Mouse (Mus musculus): ENCODE results near the gene Arl6. TPM values are rescaled to one million over a fixed set of nuclear protein-coding genes. Genes with fewer than 3 reads are reported as not detected.

Arl6 gene
- polyA plus RNA-seq, 1 experiment = 0.93 TPM

DNA sequence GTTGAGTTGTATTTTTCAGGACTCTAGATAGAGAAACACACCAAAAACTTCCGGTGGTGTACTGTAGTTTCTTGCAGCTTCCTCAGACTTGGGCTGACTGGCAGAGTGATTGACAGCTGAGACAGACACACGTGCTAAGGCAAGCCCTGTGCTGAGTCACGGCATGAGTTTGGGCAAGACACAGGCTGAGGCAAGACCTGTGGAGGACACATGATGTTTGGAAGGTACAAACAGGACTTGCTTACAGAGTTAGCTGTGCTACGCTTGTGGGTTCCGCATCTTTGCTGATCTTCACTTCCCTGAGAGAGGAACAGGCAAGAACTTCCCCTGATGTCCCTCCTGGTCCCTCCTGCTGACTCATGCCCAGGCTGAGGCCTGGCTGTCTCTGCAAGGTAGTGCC is 55.7 kb downstream of the Arl6 start:
- H3K36me3 ChIP-seq (ENCODE audit: control insufficient read depth, insufficient read depth, low read length) = no peaks in the 10 kb centered on the region
- H3K4me3 ChIP-seq (ENCODE audit: control insufficient read depth, insufficient read depth, low read length) = no peak overlapping the region
- no peak for DNase-seq
- no peaks in the 10 kb centered on the region for H3K27me3 ChIP-seq (ENCODE audit: control insufficient read depth, insufficient read depth, low read length)
- TF ChIP-seq CTCF (IDR thresholded peaks at IDR 0.05; ENCODE audit: borderline replicate concordance, control insufficient read depth, extremely low read depth, insufficient read depth, low read length, poor library complexity) = no peak
- no peak for TF ChIP-seq POLR2A (IDR thresholded peaks at IDR 0.05; ENCODE audit: control insufficient read depth, extremely low read depth, insufficient read depth, low read length, poor library complexity)
- no peaks in the 10 kb centered on the region for H3K4me1 ChIP-seq (replicated peaks; ENCODE audit: control insufficient read depth, insufficient read depth, low read length)
- no peak overlapping the region for H3K27ac ChIP-seq (ENCODE audit: control insufficient read depth, insufficient read depth, low read length)
- 75% methylated on average over 5 of the region's 5 CpGs for WGBS

DNA sequence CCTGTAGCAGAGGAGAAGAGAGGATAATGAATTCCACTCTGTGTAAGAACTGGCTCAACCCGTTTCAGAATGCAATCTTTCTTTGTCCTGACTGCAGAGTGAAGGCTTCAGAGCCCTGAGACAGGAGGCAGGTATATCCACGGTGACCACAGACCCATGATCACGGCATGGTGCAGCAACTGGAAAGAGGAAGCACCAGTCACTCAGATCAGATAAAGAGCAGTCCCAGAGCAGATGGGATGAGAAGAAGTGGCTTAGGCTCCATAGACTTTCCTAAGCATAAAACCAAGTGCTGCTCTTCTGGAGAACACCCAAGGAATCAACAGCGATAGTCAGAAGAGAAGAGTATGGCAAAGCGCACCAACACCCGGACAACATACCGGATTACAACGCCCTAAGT is 60.0 kb downstream of the Arl6 start:
- no peak overlapping the region for H3K27ac ChIP-seq (ENCODE audit: control insufficient read depth, insufficient read depth, low read length)
- no peak for TF ChIP-seq CTCF (IDR thresholded peaks at IDR 0.05; ENCODE audit: borderline replicate concordance, control insufficient read depth, extremely low read depth, insufficient read depth, low read length, poor library complexity)
- no peak for TF ChIP-seq POLR2A (IDR thresholded peaks at IDR 0.05; ENCODE audit: control insufficient read depth, extremely low read depth, insufficient read depth, low read length, poor library complexity)
- WGBS = 62% methylated on average over 8 of the region's 8 CpGs

DNA sequence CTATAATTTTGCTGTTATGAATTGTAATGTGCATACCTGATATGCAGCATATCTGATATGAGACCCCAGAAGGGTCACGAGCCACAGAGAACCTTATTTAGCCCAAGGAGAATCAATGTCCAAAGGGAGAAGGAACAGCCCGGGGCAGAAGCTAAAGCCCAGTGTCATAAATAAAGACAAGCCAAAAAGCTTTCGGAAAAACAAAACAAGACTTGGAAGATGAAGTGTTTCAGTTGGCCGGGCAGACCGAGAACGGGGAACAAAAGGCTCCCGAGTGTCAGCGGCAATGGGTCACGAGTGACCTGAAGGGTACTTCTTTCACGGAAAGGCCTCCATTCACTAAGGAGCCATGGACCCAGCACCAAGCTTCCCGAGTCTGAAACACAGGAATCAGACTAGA is 65.2 kb downstream of the Arl6 start:
- 94% methylated on average over 11 of the region's 11 CpGs for WGBS
- H3K27ac ChIP-seq (ENCODE audit: control insufficient read depth, insufficient read depth, low read length) = no peak overlapping the region

More for the DNA sequence above, 60.0 kb downstream of the Arl6 start:
- no peaks in the 10 kb centered on the region for H3K4me1 ChIP-seq (replicated peaks; ENCODE audit: control insufficient read depth, insufficient read depth, low read length)
- H3K27me3 ChIP-seq (ENCODE audit: control insufficient read depth, insufficient read depth, low read length) = no peaks in the 10 kb centered on the region
- DNase-seq = no peak
- no peak overlapping the region for H3K4me3 ChIP-seq (ENCODE audit: control insufficient read depth, insufficient read depth, low read length)
- H3K36me3 ChIP-seq (ENCODE audit: control insufficient read depth, insufficient read depth, low read length) = no peaks in the 10 kb centered on the region

DNA sequence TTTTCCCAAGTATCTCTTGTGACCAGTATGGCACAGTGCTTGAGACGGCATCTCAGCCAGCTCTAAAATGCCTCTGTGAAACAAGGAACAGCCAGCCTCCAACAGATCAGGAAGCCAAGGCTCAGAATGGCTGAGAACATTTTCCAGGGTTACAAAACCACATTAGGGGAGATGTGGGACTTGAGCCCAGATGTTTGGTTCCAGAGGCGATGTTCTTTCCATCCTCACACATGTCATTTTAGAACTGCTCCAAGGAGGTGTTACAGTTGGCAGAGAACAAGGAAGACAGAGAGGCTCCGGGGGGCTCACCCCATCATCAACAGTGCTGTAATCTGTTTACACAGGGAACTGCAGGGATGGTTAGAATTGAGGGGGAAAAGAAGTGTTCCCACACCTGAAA is 66.5 kb downstream of the Arl6 start:
- Histone ChIP-seq H3K27ac (ENCODE audit: control insufficient read depth, insufficient read depth, low read length) (no peak overlapping the region), H3K4me1 (replicated peaks; ENCODE audit: control insufficient read depth, insufficient read depth, low read length) (no peaks in the 10 kb centered on the region), H3K4me3 (ENCODE audit: control insufficient read depth, insufficient read depth, low read length) (no peak overlapping the region), H3K27me3 (ENCODE audit: control insufficient read depth, insufficient read depth, low read length) (no peaks in the 10 kb centered on the region), H3K36me3 (ENCODE audit: control insufficient read depth, insufficient read depth, low read length) (no peaks in the 10 kb centered on the region)
- 93% methylated on average over 3 of the region's 3 CpGs for WGBS
- no peak for TF ChIP-seq CTCF (IDR thresholded peaks at IDR 0.05; ENCODE audit: borderline replicate concordance, control insufficient read depth, extremely low read depth, insufficient read depth, low read length, poor library complexity)
- no peak for TF ChIP-seq POLR2A (IDR thresholded peaks at IDR 0.05; ENCODE audit: control insufficient read depth, extremely low read depth, insufficient read depth, low read length, poor library complexity)
- DNase-seq = no peak

More for the DNA sequence above, 65.2 kb downstream of the Arl6 start:
- Histone ChIP-seq H3K4me3 (ENCODE audit: control insufficient read depth, insufficient read depth, low read length) (no peak overlapping the region), H3K36me3 (ENCODE audit: control insufficient read depth, insufficient read depth, low read length) (no peaks in the 10 kb centered on the region), H3K4me1 (replicated peaks; ENCODE audit: control insufficient read depth, insufficient read depth, low read length) (no peaks in the 10 kb centered on the region), H3K27me3 (ENCODE audit: control insufficient read depth, insufficient read depth, low read length) (no peaks in the 10 kb centered on the region)
- no peak for DNase-seq
- TF ChIP-seq CTCF (IDR thresholded peaks at IDR 0.05; ENCODE audit: borderline replicate concordance, control insufficient read depth, extremely low read depth, insufficient read depth, low read length, poor library complexity) (no peak), POLR2A (IDR thresholded peaks at IDR 0.05; ENCODE audit: control insufficient read depth, extremely low read depth, insufficient read depth, low read length, poor library complexity) (no peak)

DNA sequence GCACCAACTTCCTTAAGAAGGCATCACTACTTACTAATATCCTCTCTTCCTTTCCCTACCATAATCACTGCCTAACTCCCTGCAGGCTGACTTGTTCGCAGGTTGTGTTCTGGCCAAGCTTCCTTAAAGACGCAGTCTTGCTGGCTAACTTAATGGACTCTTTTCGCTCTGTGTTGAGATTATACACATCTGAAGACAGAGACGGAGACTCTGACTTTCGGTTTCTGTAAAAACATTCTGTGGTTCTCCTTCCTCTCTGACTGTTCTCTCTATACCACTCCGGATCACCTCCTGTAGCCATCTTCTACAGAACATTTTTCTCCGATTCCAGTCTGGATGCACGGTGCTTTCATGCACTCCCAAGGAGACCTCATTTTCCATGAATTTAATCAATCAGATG is 68.4 kb downstream of the Arl6 start:
- Histone ChIP-seq H3K27me3 (ENCODE audit: control insufficient read depth, insufficient read depth, low read length) (no peaks in the 10 kb centered on the region), H3K4me3 (ENCODE audit: control insufficient read depth, insufficient read depth, low read length) (no peak overlapping the region), H3K4me1 (replicated peaks; ENCODE audit: control insufficient read depth, insufficient read depth, low read length) (no peaks in the 10 kb centered on the region), H3K27ac (ENCODE audit: control insufficient read depth, insufficient read depth, low read length) (no peak overlapping the region), H3K36me3 (ENCODE audit: control insufficient read depth, insufficient read depth, low read length) (no peaks in the 10 kb centered on the region)
- WGBS = 91% methylated on average over 8 of the region's 8 CpGs
- no peak for DNase-seq
- no peak for TF ChIP-seq POLR2A (IDR thresholded peaks at IDR 0.05; ENCODE audit: control insufficient read depth, extremely low read depth, insufficient read depth, low read length, poor library complexity)
- TF ChIP-seq CTCF (IDR thresholded peaks at IDR 0.05; ENCODE audit: borderline replicate concordance, control insufficient read depth, extremely low read depth, insufficient read depth, low read length, poor library complexity) = no peak

DNA sequence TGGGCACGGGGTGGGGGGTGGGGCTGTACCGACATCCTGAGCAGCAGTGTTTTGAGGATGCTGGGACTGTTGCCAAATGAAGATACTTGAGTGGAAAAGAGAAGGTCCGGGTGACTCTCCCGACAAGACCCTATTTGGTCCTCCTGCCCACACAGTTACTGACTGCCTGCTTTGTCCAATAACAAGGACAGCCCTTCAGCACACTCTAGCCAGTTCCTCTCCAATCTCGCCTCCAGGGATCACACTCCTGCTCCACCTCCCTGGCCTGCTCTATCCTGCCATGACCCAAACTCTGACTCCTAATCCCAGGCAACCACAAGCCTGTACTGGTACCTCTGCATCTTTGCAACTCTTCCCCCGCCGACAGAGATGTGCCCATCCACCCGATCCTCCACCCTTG is 69.4 kb downstream of the Arl6 start:
- no peak overlapping the region for H3K27ac ChIP-seq (ENCODE audit: control insufficient read depth, insufficient read depth, low read length)

DNA sequence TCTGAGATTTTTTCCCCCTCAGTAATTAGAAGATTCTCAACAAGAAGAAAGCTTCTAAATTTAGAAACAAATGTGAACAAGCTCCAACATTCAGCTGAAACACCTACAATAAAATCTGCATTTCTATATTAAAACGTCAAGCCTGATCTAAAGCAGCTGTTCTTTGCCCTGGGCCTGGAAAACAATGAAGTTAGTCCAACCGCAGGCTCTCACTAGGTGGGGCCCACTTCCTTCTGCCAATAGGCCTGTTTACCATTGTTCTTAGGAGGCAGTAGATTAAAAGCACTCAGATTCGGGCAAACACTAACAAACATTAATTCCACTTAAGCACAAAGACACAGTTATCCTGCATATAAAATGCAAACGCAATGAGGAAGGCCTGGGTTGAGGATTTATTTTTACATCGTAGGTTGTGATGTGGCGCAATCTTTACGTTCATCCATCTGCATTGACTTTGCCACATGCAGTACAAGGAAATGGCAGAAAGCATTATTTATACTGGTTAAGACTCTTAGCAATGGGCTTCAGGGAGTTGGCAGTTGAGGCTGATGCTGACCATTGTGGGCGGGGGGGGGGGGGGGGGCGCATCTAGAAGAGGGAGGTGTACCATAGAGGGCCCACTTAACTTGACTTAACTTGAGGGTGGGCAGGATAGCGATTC is 71.3 kb downstream of the Arl6 start:
- Histone ChIP-seq H3K27ac (ENCODE audit: control insufficient read depth, insufficient read depth, low read length) (no peak overlapping the region), H3K36me3 (ENCODE audit: control insufficient read depth, insufficient read depth, low read length) (no peaks in the 10 kb centered on the region), H3K4me3 (ENCODE audit: control insufficient read depth, insufficient read depth, low read length) (no peak overlapping the region), H3K4me1 (replicated peaks; ENCODE audit: control insufficient read depth, insufficient read depth, low read length) (no peaks in the 10 kb centered on the region), H3K27me3 (ENCODE audit: control insufficient read depth, insufficient read depth, low read length) (no peaks in the 10 kb centered on the region)
- TF ChIP-seq POLR2A (IDR thresholded peaks at IDR 0.05; ENCODE audit: control insufficient read depth, extremely low read depth, insufficient read depth, low read length, poor library complexity) (no peak), CTCF (IDR thresholded peaks at IDR 0.05; ENCODE audit: borderline replicate concordance, control insufficient read depth, extremely low read depth, insufficient read depth, low read length, poor library complexity) (no peak)
- DNase-seq = no peak
- 66% methylated on average over 10 of the region's 10 CpGs for WGBS

More for the DNA sequence above, 69.4 kb downstream of the Arl6 start:
- 90% methylated on average over 8 of the region's 8 CpGs for WGBS
- no peak for TF ChIP-seq POLR2A (IDR thresholded peaks at IDR 0.05; ENCODE audit: control insufficient read depth, extremely low read depth, insufficient read depth, low read length, poor library complexity)
- TF ChIP-seq CTCF (IDR thresholded peaks at IDR 0.05; ENCODE audit: borderline replicate concordance, control insufficient read depth, extremely low read depth, insufficient read depth, low read length, poor library complexity) = no peak
- H3K4me1 ChIP-seq (replicated peaks; ENCODE audit: control insufficient read depth, insufficient read depth, low read length) = no peaks in the 10 kb centered on the region
- no peak for DNase-seq
- no peak overlapping the region for H3K4me3 ChIP-seq (ENCODE audit: control insufficient read depth, insufficient read depth, low read length)
- no peaks in the 10 kb centered on the region for H3K27me3 ChIP-seq (ENCODE audit: control insufficient read depth, insufficient read depth, low read length)
- H3K36me3 ChIP-seq (ENCODE audit: control insufficient read depth, insufficient read depth, low read length) = no peaks in the 10 kb centered on the region
